Mouse (Mus musculus) liver, adult 2 months (tissue): ENCODE measurements at regions not wholly inside any gene's neighbourhood (a gene's known extent, or its start where the extent isn't known, plus 50 kb on each side); places are given as distances from the start of the nearest gene placed in this dataset.

ENCODE experiments used
- CTCF ChIP-seq: fragments of 200-500 bp; IDR thresholded peaks from 2 replicates; pipeline ENCODE4 v1.5.1; 2011; ENCODE audit warnings: low read depth, low read length, control low read depth
- POLR2A ChIP-seq: fragments of 200-500 bp; IDR thresholded peaks from 2 replicates; pipeline ENCODE4 v1.6.1; 2011; ENCODE audit warnings: low read length, control low read depth; ENCODE audit not compliant: insufficient read depth; ENCODE audit errors: extremely low read depth

DNA sequence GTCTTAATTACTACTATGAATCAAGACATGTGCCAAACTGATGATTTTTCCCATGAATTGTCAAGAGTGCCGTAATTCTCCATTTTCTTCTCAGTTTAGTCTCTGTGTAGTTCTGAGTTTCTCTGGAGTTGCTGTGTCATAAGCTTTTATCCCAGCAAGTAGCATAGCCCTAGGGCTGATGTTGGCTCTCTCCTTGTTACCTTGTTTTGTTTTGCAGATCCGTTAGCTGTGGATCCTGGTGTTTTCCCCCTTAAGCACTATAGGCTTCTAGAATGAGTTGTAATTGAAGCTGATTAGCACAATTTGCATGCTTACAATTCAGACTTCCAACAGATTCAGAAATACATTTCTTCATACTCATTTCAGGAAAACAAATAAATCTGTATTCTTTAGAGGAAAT is 1915.5 kb downstream of the Efna5 start:
- no peak for TF ChIP-seq CTCF
- no peak for TF ChIP-seq POLR2A
